Mouse (Mus musculus) megakaryocyte, embryonic 14.5 days (primary cell): Measurements from ENCODE around the gene Nup210. TPM values are rescaled to one million over a fixed set of nuclear protein-coding genes. Genes with fewer than 3 reads are reported as not detected.

Experiments
- H3K27me3 ChIP-seq: replicated peaks from 2 replicates; pipeline ENCODE3; 2012; ENCODE audit warnings: inconsistent platforms
- H3K36me3 ChIP-seq: replicated peaks from 2 replicates; pipeline ENCODE3; 2012; ENCODE audit warnings: low read length, inconsistent platforms, mixed read lengths
- H3K4me1 ChIP-seq: 2 replicates; pipeline ENCODE4 v1.6.1; 2012; ENCODE audit warnings: inconsistent platforms
- H3K4me3 ChIP-seq: replicated peaks from 2 replicates; pipeline ENCODE3; 2012; ENCODE audit warnings: moderate library complexity, mild to moderate bottlenecking, inconsistent platforms
- H3K9me3 ChIP-seq: 2 replicates; pipeline ENCODE4 v1.6.1; 2012; ENCODE audit warnings: inconsistent platforms
- FLI1 ChIP-seq: IDR thresholded peaks from 2 replicates; pipeline ENCODE4 v1.6.1; 2012; ENCODE audit warnings: low read length, inconsistent platforms, mixed read lengths
- GATA1 ChIP-seq: IDR thresholded peaks from 3 replicates; pipeline ENCODE4 v1.6.1; 2012; ENCODE audit warnings: mixed read lengths, low read length, inconsistent platforms, borderline replicate concordance
- polyA plus RNA-seq: library from polyadenylated mRNA; stranded (reverse); fragments of >175 nt; gene quantifications from 2 replicates; pipeline ENCODE4 v1.2.3, GENCODE M21; 2012; ENCODE audit warnings: low replicate concordance; ENCODE audit not compliant: insufficient read depth

The Nup210 gene
- polyA plus RNA-seq, 1 experiment: 30.7 TPM

GRCm38 (mm10) chr6:91007207-91007606 lies 109.4 kb downstream of the Nup210 start:
- H3K27me3 ChIP-seq: peaks cover 17% of the 10 kb centered on the region
- peaks cover 27% of the 10 kb centered on the region for H3K4me1 ChIP-seq
- TF ChIP-seq GATA1 (no peak), FLI1 (no peak)
- peaks cover 3% of the 10 kb centered on the region for H3K9me3 ChIP-seq
- peaks cover 5% of the 10 kb centered on the region for H3K36me3 ChIP-seq
- no peak overlapping the region for H3K4me3 ChIP-seq

GRCm38 (mm10) chr6:91004157-91004556 lies 112.5 kb downstream of the Nup210 start:
- Histone ChIP-seq H3K36me3 (no peaks in the 10 kb centered on the region), H3K9me3 (peaks cover 3% of the 10 kb centered on the region), H3K4me3 (no peak overlapping the region), H3K27me3 (peaks cover 40% of the 10 kb centered on the region), H3K4me1 (peaks cover 43% of the 10 kb centered on the region)
- TF ChIP-seq FLI1: no peak
- no peak for TF ChIP-seq GATA1

- Histone ChIP-seq H3K27me3 (peaks cover 41% of the 10 kb centered on the region), H3K4me1 (peaks cover 43% of the 10 kb centered on the region), H3K36me3 (no peaks in the 10 kb centered on the region), H3K4me3 (peak overlapping the region; percentile 2), H3K9me3 (peaks cover 3% of the 10 kb centered on the region)
- no peak for TF ChIP-seq GATA1
- TF ChIP-seq FLI1: no peak
Observed at GRCm38 (mm10) chr6:91003310-91003995, 113.2 kb downstream of the Nup210 start.

GRCm38 (mm10) chr6:91001566-91001965 lies 115.1 kb downstream of the Nup210 start:
- peaks cover 31% of the 10 kb centered on the region for H3K4me1 ChIP-seq
- H3K9me3 ChIP-seq: peaks cover 3% of the 10 kb centered on the region
- no peak overlapping the region for H3K4me3 ChIP-seq
- TF ChIP-seq FLI1: no peak
- H3K36me3 ChIP-seq: no peaks in the 10 kb centered on the region
- peaks cover 49% of the 10 kb centered on the region for H3K27me3 ChIP-seq

- peak overlapping the region; percentile 82 for H3K4me3 ChIP-seq
- no peaks in the 10 kb centered on the region for H3K36me3 ChIP-seq
- H3K4me1 ChIP-seq: peaks cover 28% of the 10 kb centered on the region
- peaks cover 43% of the 10 kb centered on the region for H3K27me3 ChIP-seq
- TF ChIP-seq FLI1 (no peak), GATA1 (no peak)
- peaks cover 3% of the 10 kb centered on the region for H3K9me3 ChIP-seq
Observed at GRCm38 (mm10) chr6:91000819-91001525, 115.7 kb downstream of the Nup210 start.

- H3K36me3 ChIP-seq: no peaks in the 10 kb centered on the region
- TF ChIP-seq GATA1 (no peak), FLI1 (no peak)
- no peak overlapping the region for H3K4me3 ChIP-seq
- peaks cover 32% of the 10 kb centered on the region for H3K4me1 ChIP-seq
- H3K9me3 ChIP-seq: peaks cover 3% of the 10 kb centered on the region
- peaks cover 42% of the 10 kb centered on the region for H3K27me3 ChIP-seq
Observed at GRCm38 (mm10) chr6:90999176-90999575, 117.5 kb downstream of the Nup210 start.

- TF ChIP-seq GATA1 (no peak), FLI1 (no peak)
Observed at GRCm38 (mm10) chr6:90997025-90997424, 119.6 kb downstream of the Nup210 start.

GRCm38 (mm10) chr6:90996181-90996580 lies 120.4 kb downstream of the Nup210 start:
- Histone ChIP-seq H3K9me3 (peaks cover 9% of the 10 kb centered on the region; the same call in 1 of the 2 replicates), H3K4me1 (peaks cover 16% of the 10 kb centered on the region), H3K4me3 (no peak overlapping the region), H3K27me3 (peaks cover 33% of the 10 kb centered on the region), H3K36me3 (no peaks in the 10 kb centered on the region)
- TF ChIP-seq GATA1 (no peak), FLI1 (no peak)

More at GRCm38 (mm10) chr6:90997025-90997424, 119.6 kb downstream of the Nup210 start:
- Histone ChIP-seq H3K4me3 (no peak overlapping the region), H3K36me3 (no peaks in the 10 kb centered on the region), H3K27me3 (peaks cover 38% of the 10 kb centered on the region), H3K4me1 (peaks cover 22% of the 10 kb centered on the region), H3K9me3 (peaks cover 4% of the 10 kb centered on the region; the same call in 1 of the 2 replicates)

- Histone ChIP-seq H3K27me3 (peaks cover 71% of the 10 kb centered on the region), H3K9me3 (peaks cover 27% of the 10 kb centered on the region), H3K4me1 (peaks cover 42% of the 10 kb centered on the region), H3K36me3 (no peaks in the 10 kb centered on the region), H3K4me3 (peak within 1 kb of the TSS; percentile 93)
- no peak for TF ChIP-seq GATA1
- TF ChIP-seq FLI1: no peak
Observed at GRCm38 (mm10) chr6:90988648-90989317, 127.8 kb downstream of the Nup210 start, which contains the start of gene Iqsec1. Gene Iqsec1 (minus strand): TSS chr6:90988685.

- H3K4me1 ChIP-seq: peaks cover 48% of the 10 kb centered on the region
- H3K27me3 ChIP-seq: peaks cover 76% of the 10 kb centered on the region
- H3K9me3 ChIP-seq: peaks cover 27% of the 10 kb centered on the region
- peak overlapping the region; percentile 93 for H3K4me3 ChIP-seq
- TF ChIP-seq FLI1 (no peak), GATA1 (no peak)
- no peaks in the 10 kb centered on the region for H3K36me3 ChIP-seq
Observed at GRCm38 (mm10) chr6:90988299-90988625, 128.4 kb downstream of the Nup210 start.
